Mouse (Mus musculus): ENCODE results near the gene Olfr1095. TPM values are rescaled to one million over a fixed set of nuclear protein-coding genes. Genes with fewer than 3 reads are reported as not detected.

Gene Olfr1095
- not detected in 2 replicates for polyA plus RNA-seq (2011; ENCODE audit: insufficient read depth, insufficient read length, low replicate concordance, missing spikeins)

- 84% methylated on average over 3 of the region's 3 CpGs for WGBS
- Histone ChIP-seq H3K27ac (ENCODE audit: control insufficient read depth, insufficient read depth, low read depth, low read length, poor library complexity) (no peak within 1 kb of the TSS), H3K4me3 (replicated peaks; ENCODE audit: control insufficient read depth, low read depth, low read length) (no peak within 1 kb of the TSS), H3K4me1 (ENCODE audit: control insufficient read depth, insufficient read depth, low read length) (no peaks in the 10 kb centered on the region)
- TF ChIP-seq POLR2A (IDR thresholded peaks at IDR 0.05; ENCODE audit: borderline replicate concordance, control insufficient read depth, low read depth, low read length) (no peak), CTCF (IDR thresholded peaks at IDR 0.05; ENCODE audit: control insufficient read depth, insufficient read depth, low read length) (no peak)
These were observed at the start of gene Olfr1095 for GRCm38 (mm10) chr2:86851596-86851995. TSS of gene Olfr1095 (minus strand) at chr2:86851696.

- Histone ChIP-seq H3K4me1 (ENCODE audit: control insufficient read depth, insufficient read depth, low read length) (no peaks in the 10 kb centered on the region), H3K4me3 (replicated peaks; ENCODE audit: control insufficient read depth, low read depth, low read length) (no peak within 1 kb of the TSS), H3K27ac (ENCODE audit: control insufficient read depth, insufficient read depth, low read depth, low read length, poor library complexity) (no peak within 1 kb of the TSS)
- no peak for TF ChIP-seq CTCF (IDR thresholded peaks at IDR 0.05; ENCODE audit: control insufficient read depth, insufficient read depth, low read length)
- no peak for TF ChIP-seq POLR2A (IDR thresholded peaks at IDR 0.05; ENCODE audit: borderline replicate concordance, control insufficient read depth, low read depth, low read length)
- 72% methylated on average over 1 of the region's 1 CpGs for whole genome bisulfite sequencing
These were observed 40.6 kb upstream of the Olfr1095 start, which contains the start of gene Olfr1097 for GRCm38 (mm10) chr2:86892116-86892515. TSS of gene Olfr1097 (minus strand) at chr2:86892216.

GRCm38 (mm10) chr2:86874702-86875101 lies 23.2 kb upstream of the Olfr1095 start, which contains the start of gene Gm13723:
TSS of gene Gm13723 (minus strand) at chr2:86874802.
- Histone ChIP-seq H3K4me3 (replicated peaks; ENCODE audit: control insufficient read depth, low read depth, low read length) (no peak within 1 kb of the TSS), H3K4me1 (ENCODE audit: control insufficient read depth, insufficient read depth, low read length) (no peaks in the 10 kb centered on the region), H3K27ac (ENCODE audit: control insufficient read depth, insufficient read depth, low read depth, low read length, poor library complexity) (no peak within 1 kb of the TSS)
- WGBS, result 47% methylated on average over 1 of the region's 1 CpGs
- no peak for TF ChIP-seq CTCF (IDR thresholded peaks at IDR 0.05; ENCODE audit: control insufficient read depth, insufficient read depth, low read length)
- no peak for TF ChIP-seq POLR2A (IDR thresholded peaks at IDR 0.05; ENCODE audit: borderline replicate concordance, control insufficient read depth, low read depth, low read length)

- no peak within 1 kb of the TSS for H3K27ac ChIP-seq (ENCODE audit: control insufficient read depth, insufficient read depth, low read depth, low read length, poor library complexity)
- no peaks in the 10 kb centered on the region for H3K4me1 ChIP-seq (ENCODE audit: control insufficient read depth, insufficient read depth, low read length)
- no peak for TF ChIP-seq POLR2A (IDR thresholded peaks at IDR 0.05; ENCODE audit: borderline replicate concordance, control insufficient read depth, low read depth, low read length)
- H3K4me3 ChIP-seq (replicated peaks; ENCODE audit: control insufficient read depth, low read depth, low read length), result no peak within 1 kb of the TSS
These were observed 27.1 kb downstream of the Olfr1095 start, which contains the start of gene Olfr1094 for GRCm38 (mm10) chr2:86824363-86824762. TSS of gene Olfr1094 (plus strand) at chr2:86824663.

GRCm38 (mm10) chr2:86809918-86810317 lies 41.6 kb downstream of the Olfr1095 start, which contains the start of gene Olfr141:
TSS of gene Olfr141 (minus strand) at chr2:86810018.
- H3K27ac ChIP-seq (ENCODE audit: control insufficient read depth, insufficient read depth, low read depth, low read length, poor library complexity), result no peak within 1 kb of the TSS
- no peak for TF ChIP-seq CTCF (IDR thresholded peaks at IDR 0.05; ENCODE audit: control insufficient read depth, insufficient read depth, low read length)
- no peak for TF ChIP-seq POLR2A (IDR thresholded peaks at IDR 0.05; ENCODE audit: borderline replicate concordance, control insufficient read depth, low read depth, low read length)
- H3K4me1 ChIP-seq (ENCODE audit: control insufficient read depth, insufficient read depth, low read length), result no peaks in the 10 kb centered on the region
- no peak within 1 kb of the TSS for H3K4me3 ChIP-seq (replicated peaks; ENCODE audit: control insufficient read depth, low read depth, low read length)

Other genes starting within 250 kb of the Olfr1095 start
- gene Olfr1084, start 212.0 kb downstream of the Olfr1095 start, polyA plus RNA-seq (2011; ENCODE audit: insufficient read depth, insufficient read length, low replicate concordance, missing spikeins), result not detected in 2 replicates
- gene Olfr1085, start 189.7 kb downstream of the Olfr1095 start, polyA plus RNA-seq (2011; ENCODE audit: insufficient read depth, insufficient read length, low replicate concordance, missing spikeins), result 0.30 TPM in 1 of 2 replicates, not detected in the other
- not detected in 2 replicates for gene Olfr1086, start 171.6 kb downstream of the Olfr1095 start, polyA plus RNA-seq (2011; ENCODE audit: insufficient read depth, insufficient read length, low replicate concordance, missing spikeins)
- gene Olfr1087, start 153.3 kb downstream of the Olfr1095 start, polyA plus RNA-seq (2011; ENCODE audit: insufficient read depth, insufficient read length, low replicate concordance, missing spikeins), result not detected in 2 replicates
- not detected in 2 replicates for gene Olfr1089, start 118.0 kb downstream of the Olfr1095 start, polyA plus RNA-seq (2011; ENCODE audit: insufficient read depth, insufficient read length, low replicate concordance, missing spikeins)
- 4.3 TPM in 1 of 2 replicates, not detected in the other for gene Olfr1090, start 92.7 kb downstream of the Olfr1095 start, polyA plus RNA-seq (2011; ENCODE audit: insufficient read depth, insufficient read length, low replicate concordance, missing spikeins)
- not detected in 2 replicates for gene Olfr1093, start 69.2 kb downstream of the Olfr1095 start, polyA plus RNA-seq (2011; ENCODE audit: insufficient read depth, insufficient read length, low replicate concordance, missing spikeins)
- gene Olfr141, start 41.7 kb downstream of the Olfr1095 start, polyA plus RNA-seq (2011; ENCODE audit: insufficient read depth, insufficient read length, low replicate concordance, missing spikeins), result not detected in 2 replicates
- not detected in 2 replicates for gene Olfr1094, start 27.0 kb downstream of the Olfr1095 start, polyA plus RNA-seq (2011; ENCODE audit: insufficient read depth, insufficient read length, low replicate concordance, missing spikeins)
- not detected in 2 replicates for gene Gm13723, start 23.1 kb upstream of the Olfr1095 start, polyA plus RNA-seq (2011; ENCODE audit: insufficient read depth, insufficient read length, low replicate concordance, missing spikeins)
- not detected in 2 replicates for gene Olfr1097, start 40.5 kb upstream of the Olfr1095 start, polyA plus RNA-seq (2011; ENCODE audit: insufficient read depth, insufficient read length, low replicate concordance, missing spikeins)
- gene Olfr1098, start 72.8 kb upstream of the Olfr1095 start, polyA plus RNA-seq (2011; ENCODE audit: insufficient read depth, insufficient read length, low replicate concordance, missing spikeins), result not detected in 2 replicates
- not detected in 2 replicates for gene Olfr1099, start 109.0 kb upstream of the Olfr1095 start, polyA plus RNA-seq (2011; ENCODE audit: insufficient read depth, insufficient read length, low replicate concordance, missing spikeins)
- not detected in 2 replicates for gene Olfr1100, start 128.3 kb upstream of the Olfr1095 start, polyA plus RNA-seq (2011; ENCODE audit: insufficient read depth, insufficient read length, low replicate concordance, missing spikeins)
- gene Olfr1101, start 139.5 kb upstream of the Olfr1095 start, polyA plus RNA-seq (2011; ENCODE audit: insufficient read depth, insufficient read length, low replicate concordance, missing spikeins), result not detected in 2 replicates
- gene Olfr1102, start 146.7 kb upstream of the Olfr1095 start, polyA plus RNA-seq (2011; ENCODE audit: insufficient read depth, insufficient read length, low replicate concordance, missing spikeins), result not detected in 2 replicates
- gene Olfr1104, start 175.4 kb upstream of the Olfr1095 start, polyA plus RNA-seq (2011; ENCODE audit: insufficient read depth, insufficient read length, low replicate concordance, missing spikeins), result not detected in 2 replicates
- not detected in 2 replicates for gene Olfr1105, start 184.8 kb upstream of the Olfr1095 start, polyA plus RNA-seq (2011; ENCODE audit: insufficient read depth, insufficient read length, low replicate concordance, missing spikeins)
- not detected in 2 replicates for gene Olfr1106, start 200.6 kb upstream of the Olfr1095 start, polyA plus RNA-seq (2011; ENCODE audit: insufficient read depth, insufficient read length, low replicate concordance, missing spikeins)
- 0.36 TPM in 1 of 2 replicates, not detected in the other for gene Olfr1107, start 224.1 kb upstream of the Olfr1095 start, polyA plus RNA-seq (2011; ENCODE audit: insufficient read depth, insufficient read length, low replicate concordance, missing spikeins)
- gene Olfr1109, start 244.3 kb upstream of the Olfr1095 start, polyA plus RNA-seq (2011; ENCODE audit: insufficient read depth, insufficient read length, low replicate concordance, missing spikeins), result 1.5 and 2.4 TPM in 2 replicates

All from bone marrow, adult 2 months (tissue).